Mouse (Mus musculus) hindbrain, embryonic 12.5 days (tissue): ENCODE measurements at regions not wholly inside any gene's neighbourhood (a gene's known extent, or its start where the extent isn't known, plus 50 kb on each side); places are given as distances from the start of the nearest gene placed in this dataset.

Experiments used
- ATAC-seq: fragments of 200-750 bp; cut with Nextera tagmentation; 2 replicates; pipeline ENCODE4 v1.8.0; 2017; ENCODE audit warnings: moderate TSS enrichment; ENCODE audit not compliant: low FRiP score
- H3K27ac ChIP-seq: fragments of 300-500 bp; sonication (generic); 2 replicates; pipeline ENCODE4 v1.5.1; 2016; ENCODE audit warnings: mild to moderate bottlenecking
- H3K27me3 ChIP-seq: fragments of 300-500 bp; sonication (generic); 2 replicates; pipeline ENCODE4 v1.6.1; 2016; ENCODE audit warnings: mild to moderate bottlenecking
- H3K36me3 ChIP-seq: fragments of 300-500 bp; sonication (generic); 2 replicates; pipeline ENCODE4 v1.6.1; 2016; ENCODE audit warnings: mild to moderate bottlenecking
- H3K4me1 ChIP-seq: fragments of 300-500 bp; sonication (generic); 2 replicates; pipeline ENCODE4 v1.6.1; 2016
- H3K4me2 ChIP-seq: fragments of 300-500 bp; sonication (generic); replicated peaks from 2 replicates; pipeline ENCODE4 v1.6.1; 2016; ENCODE audit warnings: mild to moderate bottlenecking
- H3K4me3 ChIP-seq: fragments of 300-500 bp; sonication (generic); 2 replicates; pipeline ENCODE4 v1.5.1; 2016; ENCODE audit warnings: mild to moderate bottlenecking
- H3K9ac ChIP-seq: fragments of 300-500 bp; sonication (generic); 2 replicates; pipeline ENCODE4 v1.6.1; 2016; ENCODE audit warnings: mild to moderate bottlenecking, moderate library complexity
- H3K9me3 ChIP-seq: fragments of 300-500 bp; sonication (generic); replicated peaks from 2 replicates; pipeline ENCODE4 v1.6.1; 2016; ENCODE audit warnings: mild to moderate bottlenecking
- WGBS: fragments of 180-500 bp; shearing (Covaris S2); methylation state at CpG from one replicate; pipeline ENCODE4 v1.1.7; 2016; 5-methylcytosine and 5-hydroxymethylcytosine counted together

GRCm38 (mm10) chr1:154983325-154983724, 99.0 kb upstream of the Cacna1e start:
- Histone ChIP-seq H3K27ac (no peak overlapping the region), H3K9me3 (no peaks in the 10 kb centered on the region), H3K4me1 (0 out of 2 replicates have a peak, but pooled peaks cover 4% of the 10 kb centered on the region), H3K4me2 (no peak overlapping the region), H3K27me3 (no peaks in the 10 kb centered on the region), H3K36me3 (no peaks in the 10 kb centered on the region), H3K9ac (no peak overlapping the region), H3K4me3 (no peak overlapping the region)
- 83% methylated on average over 7 of the region's 7 CpGs for WGBS
- ATAC-seq = no peak

- H3K4me3 ChIP-seq = no peak overlapping the region
- 85% methylated on average over 9 of the region's 9 CpGs for WGBS
- H3K4me2 ChIP-seq = no peak overlapping the region
- H3K27me3 ChIP-seq = no peaks in the 10 kb centered on the region
- 0 out of 2 replicates have a peak, but pooled peaks cover 4% of the 10 kb centered on the region for H3K4me1 ChIP-seq
- H3K27ac ChIP-seq = no peak overlapping the region
- no peaks in the 10 kb centered on the region for H3K36me3 ChIP-seq
- H3K9ac ChIP-seq = no peak overlapping the region
- no peak for ATAC-seq
- H3K9me3 ChIP-seq = no peaks in the 10 kb centered on the region
Measured at GRCm38 (mm10) chr1:154982836-154983235, 98.5 kb upstream of the Cacna1e start.

GRCm38 (mm10) chr1:154981687-154982086, 97.4 kb upstream of the Cacna1e start:
- no peak overlapping the region for H3K4me2 ChIP-seq
- H3K9ac ChIP-seq = no peak overlapping the region
- no peak overlapping the region for H3K4me3 ChIP-seq
- no peaks in the 10 kb centered on the region for H3K27me3 ChIP-seq
- no peaks in the 10 kb centered on the region for H3K9me3 ChIP-seq
- 0 out of 2 replicates have a peak, but pooled peaks cover 4% of the 10 kb centered on the region for H3K4me1 ChIP-seq
- H3K27ac ChIP-seq = no peak overlapping the region
- ATAC-seq = no peak
- 84% methylated on average over 8 of the region's 8 CpGs for WGBS
- no peaks in the 10 kb centered on the region for H3K36me3 ChIP-seq

- 0 out of 2 replicates have a peak, but pooled peaks cover 4% of the 10 kb centered on the region for H3K4me1 ChIP-seq
- ATAC-seq = no peak
- no peak overlapping the region for H3K27ac ChIP-seq
- no peaks in the 10 kb centered on the region for H3K36me3 ChIP-seq
- H3K27me3 ChIP-seq = no peaks in the 10 kb centered on the region
- H3K9me3 ChIP-seq = no peaks in the 10 kb centered on the region
- WGBS = 89% methylated on average over 4 of the region's 4 CpGs
- no peak overlapping the region for H3K4me2 ChIP-seq
- no peak overlapping the region for H3K4me3 ChIP-seq
- no peak overlapping the region for H3K9ac ChIP-seq
Measured at GRCm38 (mm10) chr1:154975732-154976131, 91.4 kb upstream of the Cacna1e start.

GRCm38 (mm10) chr1:154961271-154961670, 77.0 kb upstream of the Cacna1e start:
- H3K36me3 ChIP-seq = no peaks in the 10 kb centered on the region
- peaks cover 5% of the 10 kb centered on the region for H3K9me3 ChIP-seq
- WGBS = 87% methylated on average over 4 of the region's 4 CpGs
- H3K4me1 ChIP-seq = no peaks in the 10 kb centered on the region
- H3K27me3 ChIP-seq = no peaks in the 10 kb centered on the region
- H3K4me2 ChIP-seq = no peak overlapping the region
- no peak overlapping the region for H3K4me3 ChIP-seq
- ATAC-seq = no peak
- no peak overlapping the region for H3K9ac ChIP-seq
- no peak overlapping the region for H3K27ac ChIP-seq

- WGBS = 65% methylated on average over 5 of the region's 5 CpGs
- Histone ChIP-seq H3K4me3 (no peak overlapping the region), H3K4me2 (no peak overlapping the region), H3K27ac (no peak overlapping the region), H3K36me3 (no peaks in the 10 kb centered on the region), H3K27me3 (no peaks in the 10 kb centered on the region), H3K9me3 (no peaks in the 10 kb centered on the region), H3K9ac (no peak overlapping the region), H3K4me1 (no peaks in the 10 kb centered on the region)
- peak; percentile 54; the same call in 1 of the 2 replicates for ATAC-seq
Measured at GRCm38 (mm10) chr1:154956625-154957031, 72.3 kb upstream of the Cacna1e start.

- Histone ChIP-seq H3K9ac (no peak overlapping the region), H3K27ac (no peak overlapping the region), H3K9me3 (no peaks in the 10 kb centered on the region), H3K4me2 (no peak overlapping the region), H3K4me3 (no peak overlapping the region), H3K4me1 (no peaks in the 10 kb centered on the region), H3K36me3 (no peaks in the 10 kb centered on the region), H3K27me3 (no peaks in the 10 kb centered on the region)
- WGBS = 87% methylated on average over 2 of the region's 2 CpGs
- no peak for ATAC-seq
Measured at GRCm38 (mm10) chr1:154952679-154953078, 68.4 kb upstream of the Cacna1e start.
